Mouse (Mus musculus): ENCODE results near the gene Gm5447.

Gm5447 gene

DNA sequence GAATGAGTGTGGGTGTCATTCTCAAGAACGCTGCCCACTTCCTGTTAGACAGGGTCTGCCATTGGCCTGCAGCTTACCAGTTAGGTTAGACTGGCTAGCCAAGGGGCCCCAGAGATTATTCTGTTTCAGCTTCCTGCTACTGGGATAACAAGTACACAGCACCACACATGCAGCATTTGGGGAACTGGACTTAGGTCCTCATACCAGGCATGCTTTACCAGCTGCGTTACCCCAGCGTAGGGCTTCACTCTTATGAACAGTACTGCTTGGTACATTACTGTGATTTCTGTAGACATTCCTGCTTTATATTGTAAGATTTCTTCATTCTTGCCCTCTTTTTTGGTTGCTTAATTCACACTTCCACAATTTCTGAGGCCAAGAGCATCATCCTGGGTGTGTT, 43.5 kb downstream of the Gm5447 start:
- Histone ChIP-seq H3K27me3 (ENCODE audit: insufficient read depth, low read length) (no peaks in the 10 kb centered on the region), H3K4me1 (replicated peaks; ENCODE audit: low read depth, low read length) (no peaks in the 10 kb centered on the region), H3K4me3 (replicated peaks; ENCODE audit: low read length) (no peak overlapping the region), H3K9me3 (ENCODE audit: low read length) (no peaks in the 10 kb centered on the region), H3K36me3 (ENCODE audit: insufficient read depth, low read length) (no peaks in the 10 kb centered on the region)
- TF ChIP-seq POU5F1 (IDR thresholded peaks at IDR 0.05; ENCODE audit: borderline replicate concordance, low read length), result no peak
- no peak for TF ChIP-seq CTCF (conservative IDR thresholded peaks at IDR 0.05; ENCODE audit: low read length)
- no peak for TF ChIP-seq NANOG (IDR thresholded peaks at IDR 0.05; ENCODE audit: borderline replicate concordance, low read length)

DNA sequence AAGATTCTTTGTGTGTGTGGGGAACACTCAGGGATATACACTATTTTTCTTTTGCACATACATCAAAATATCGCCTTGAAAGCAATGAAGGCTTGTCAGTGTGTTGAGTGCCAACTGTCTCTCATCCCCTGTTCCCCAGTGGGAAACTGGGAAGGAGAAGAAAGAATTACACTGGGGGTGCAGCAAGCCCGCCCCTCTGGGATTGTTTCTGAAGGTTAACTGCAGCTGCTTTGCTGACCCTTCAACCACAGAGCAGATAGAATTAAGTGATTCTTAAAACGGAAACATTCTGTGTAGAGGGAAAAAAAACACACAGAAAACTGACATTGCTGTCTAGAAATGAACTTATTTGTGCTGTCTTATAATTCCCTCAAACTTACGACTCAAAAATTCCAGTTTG, 47.5 kb downstream of the Gm5447 start:
- Histone ChIP-seq H3K36me3 (ENCODE audit: insufficient read depth, low read length) (no peaks in the 10 kb centered on the region), H3K4me3 (replicated peaks; ENCODE audit: low read length) (no peak overlapping the region), H3K27me3 (ENCODE audit: insufficient read depth, low read length) (no peaks in the 10 kb centered on the region), H3K9me3 (ENCODE audit: low read length) (no peaks in the 10 kb centered on the region; the same call in 1 of the 2 replicates), H3K4me1 (replicated peaks; ENCODE audit: low read depth, low read length) (no peaks in the 10 kb centered on the region)
- no peak for TF ChIP-seq NANOG (IDR thresholded peaks at IDR 0.05; ENCODE audit: borderline replicate concordance, low read length)
- TF ChIP-seq CTCF (conservative IDR thresholded peaks at IDR 0.05; ENCODE audit: low read length), result no peak

DNA sequence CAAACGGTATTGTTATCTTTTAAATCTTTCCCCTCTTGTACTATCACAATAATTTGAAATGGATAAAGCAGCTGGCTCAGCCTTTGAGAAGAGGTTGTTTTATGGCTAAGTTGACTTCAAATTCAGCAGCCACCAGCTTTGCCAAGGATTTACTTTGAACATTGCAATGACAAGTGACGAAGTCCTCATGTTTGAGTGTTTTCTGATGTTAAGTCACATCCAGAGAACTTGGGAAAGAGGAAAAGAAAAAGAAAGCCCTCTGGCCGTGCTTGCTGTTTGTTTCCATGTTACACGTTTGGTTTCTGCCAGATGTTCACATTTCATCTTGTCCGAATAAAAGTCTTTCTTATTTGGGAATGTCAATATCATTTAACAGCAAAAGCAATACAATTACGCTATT, 47.9 kb downstream of the Gm5447 start:
- no peaks in the 10 kb centered on the region for H3K4me1 ChIP-seq (replicated peaks; ENCODE audit: low read depth, low read length)
- H3K4me3 ChIP-seq (replicated peaks; ENCODE audit: low read length), result no peak overlapping the region
- H3K9me3 ChIP-seq (ENCODE audit: low read length), result no peaks in the 10 kb centered on the region; the same call in 1 of the 2 replicates
- TF ChIP-seq POU5F1 (IDR thresholded peaks at IDR 0.05; ENCODE audit: borderline replicate concordance, low read length) (no peak), NANOG (IDR thresholded peaks at IDR 0.05; ENCODE audit: borderline replicate concordance, low read length) (no peak), CTCF (conservative IDR thresholded peaks at IDR 0.05; ENCODE audit: low read length) (no peak)
- H3K36me3 ChIP-seq (ENCODE audit: insufficient read depth, low read length), result no peaks in the 10 kb centered on the region
- H3K27me3 ChIP-seq (ENCODE audit: insufficient read depth, low read length), result no peaks in the 10 kb centered on the region

DNA sequence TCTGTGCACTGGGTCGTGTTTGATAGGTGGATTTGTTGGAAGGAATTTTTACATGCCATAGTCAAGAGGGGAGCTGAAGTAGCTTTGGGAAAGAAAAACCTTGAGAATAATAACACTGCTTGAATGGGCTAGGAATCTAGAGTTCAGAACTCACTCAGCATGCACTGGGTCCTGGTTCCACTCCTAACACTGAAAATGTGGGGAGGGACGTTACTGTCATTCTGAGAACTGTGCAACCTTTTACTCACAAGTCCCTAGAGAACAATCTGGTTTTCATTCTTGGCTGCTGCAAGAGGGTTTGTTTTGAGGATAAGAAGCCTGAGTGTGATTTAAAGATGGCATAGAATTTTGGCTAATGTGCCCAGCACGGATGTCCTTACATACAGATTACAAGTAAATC, 49.7 kb downstream of the Gm5447 start:
- Histone ChIP-seq H3K27me3 (ENCODE audit: insufficient read depth, low read length) (no peaks in the 10 kb centered on the region), H3K4me3 (replicated peaks; ENCODE audit: low read length) (no peak overlapping the region), H3K9me3 (ENCODE audit: low read length) (no peaks in the 10 kb centered on the region; the same call in 1 of the 2 replicates), H3K4me1 (replicated peaks; ENCODE audit: low read depth, low read length) (no peaks in the 10 kb centered on the region), H3K36me3 (ENCODE audit: insufficient read depth, low read length) (no peaks in the 10 kb centered on the region)
- TF ChIP-seq NANOG (IDR thresholded peaks at IDR 0.05; ENCODE audit: borderline replicate concordance, low read length), result no peak
- TF ChIP-seq POU5F1 (IDR thresholded peaks at IDR 0.05; ENCODE audit: borderline replicate concordance, low read length), result no peak
- no peak for TF ChIP-seq CTCF (conservative IDR thresholded peaks at IDR 0.05; ENCODE audit: low read length)
